Mouse (Mus musculus) limb, embryonic 13.5 days (tissue): Measurements from ENCODE around the gene Ccno. TPM values are rescaled to one million over a fixed set of nuclear protein-coding genes. Genes with fewer than 3 reads are reported as not detected.

Experiments used
- ATAC-seq: fragments of 200-750 bp; cut with Nextera tagmentation; 2 replicates; pipeline ENCODE4 v1.8.0; 2017; ENCODE audit warnings: low read depth, moderate number of reproducible peaks, moderate TSS enrichment; ENCODE audit not compliant: low FRiP score
- H3K27ac ChIP-seq: fragments of 300-500 bp; sonication (generic); 2 replicates; pipeline ENCODE4 v1.5.1; 2015; ENCODE audit warnings: inconsistent platforms, mild to moderate bottlenecking, moderate library complexity
- H3K27me3 ChIP-seq: fragments of 300-500 bp; sonication (generic); 2 replicates; pipeline ENCODE4 v1.6.1; 2015; ENCODE audit warnings: mild to moderate bottlenecking, inconsistent platforms
- H3K36me3 ChIP-seq: fragments of 300-500 bp; sonication (generic); 2 replicates; pipeline ENCODE4 v1.6.1; 2015; ENCODE audit warnings: inconsistent platforms, mild to moderate bottlenecking, moderate library complexity
- H3K4me1 ChIP-seq: fragments of 300-500 bp; sonication (generic); 2 replicates; pipeline ENCODE4 v1.6.1; 2015; ENCODE audit warnings: inconsistent platforms
- H3K4me2 ChIP-seq: fragments of 300-500 bp; sonication (generic); replicated peaks from 2 replicates; pipeline ENCODE4 v1.6.1; 2015; ENCODE audit warnings: inconsistent platforms, mild to moderate bottlenecking, moderate library complexity
- H3K4me3 ChIP-seq: fragments of 300-500 bp; sonication (generic); 2 replicates; pipeline ENCODE4 v1.5.1; 2015; ENCODE audit warnings: moderate library complexity, mild to moderate bottlenecking, inconsistent platforms
- H3K9ac ChIP-seq: fragments of 300-500 bp; sonication (generic); 2 replicates; pipeline ENCODE4 v1.6.1; 2015; ENCODE audit warnings: mild to moderate bottlenecking, inconsistent platforms
- H3K9me3 ChIP-seq: fragments of 300-500 bp; sonication (generic); 2 replicates; pipeline ENCODE4 v1.6.1; 2016; ENCODE audit warnings: inconsistent platforms
- WGBS: fragments of 180-500 bp; shearing (Covaris S2); methylation state at CpG from one replicate; pipeline ENCODE4 v1.1.7; 2015; 5-methylcytosine and 5-hydroxymethylcytosine counted together
- polyA plus RNA-seq: library from polyadenylated mRNA; unstranded; fragments of >200 nt; fragmentation: Nextera tagmentation; extraction: Ambion mirVana; gene quantifications from 2 replicates; pipeline ENCODE4 v1.2.1, GENCODE M21; 2015

The Ccno gene
- polyA plus RNA-seq = 0.23 and 0.29 TPM in 2 replicates

GRCm38 (mm10) chr13:112987532-112987943 lies at the start of gene Ccno:
Ccno (plus strand) TSS chr13:112987802.
- Histone ChIP-seq H3K9ac (peak within 1 kb of the TSS; percentile 69), H3K27me3 (peaks cover 73% of the 10 kb centered on the region), H3K27ac (no peak within 1 kb of the TSS), H3K9me3 (no peaks in the 10 kb centered on the region), H3K36me3 (no peaks in the 10 kb centered on the region), H3K4me2 (peak within 1 kb of the TSS; percentile 94), H3K4me1 (peaks cover 46% of the 10 kb centered on the region), H3K4me3 (peak within 1 kb of the TSS; percentile 56)
- 0% methylated on average over 44 of the region's 47 CpGs for WGBS
- peak; percentile 98 for ATAC-seq

DNA sequence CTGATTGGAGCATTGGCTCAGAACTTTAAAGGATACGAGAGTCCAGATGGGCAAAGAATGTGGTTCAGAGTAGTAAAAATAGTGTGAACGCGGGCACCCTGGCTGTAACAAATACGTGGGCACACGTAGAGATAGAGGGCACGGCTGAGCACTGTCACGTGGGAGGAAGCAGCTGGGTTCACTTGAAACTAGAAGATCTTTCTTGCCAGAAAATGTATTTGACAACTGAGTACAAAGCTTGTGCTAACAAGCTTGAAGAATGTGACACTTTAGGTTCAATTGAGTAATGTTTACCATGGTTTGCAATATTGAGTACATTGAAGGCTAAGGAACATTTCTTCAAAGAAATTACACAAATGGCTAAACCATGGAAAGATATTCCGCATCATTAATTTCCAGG lies 49.5 kb upstream of the Ccno start:
- H3K9ac ChIP-seq = no peak overlapping the region
- no peak for ATAC-seq
- H3K36me3 ChIP-seq = peaks cover 75% of the 10 kb centered on the region
- no peaks in the 10 kb centered on the region for H3K27me3 ChIP-seq
- no peak overlapping the region for H3K4me3 ChIP-seq
- no peak overlapping the region for H3K27ac ChIP-seq
- WGBS = 92% methylated on average over 8 of the region's 8 CpGs
- no peak overlapping the region for H3K4me2 ChIP-seq
- no peaks in the 10 kb centered on the region for H3K9me3 ChIP-seq
- H3K4me1 ChIP-seq = no peaks in the 10 kb centered on the region

- H3K4me1 ChIP-seq = no peaks in the 10 kb centered on the region
- no peak overlapping the region for H3K4me3 ChIP-seq
- no peaks in the 10 kb centered on the region for H3K9me3 ChIP-seq
- no peak overlapping the region for H3K4me2 ChIP-seq
- H3K36me3 ChIP-seq = peaks cover 85% of the 10 kb centered on the region
- no peaks in the 10 kb centered on the region for H3K27me3 ChIP-seq
- no peak overlapping the region for H3K9ac ChIP-seq
- 55% methylated on average over 15 of the region's 15 CpGs for WGBS
- H3K27ac ChIP-seq = no peak overlapping the region
- no peak for ATAC-seq
These were observed 45.7 kb upstream of the Ccno start for GRCm38 (mm10) chr13:112941879-112942330.

DNA sequence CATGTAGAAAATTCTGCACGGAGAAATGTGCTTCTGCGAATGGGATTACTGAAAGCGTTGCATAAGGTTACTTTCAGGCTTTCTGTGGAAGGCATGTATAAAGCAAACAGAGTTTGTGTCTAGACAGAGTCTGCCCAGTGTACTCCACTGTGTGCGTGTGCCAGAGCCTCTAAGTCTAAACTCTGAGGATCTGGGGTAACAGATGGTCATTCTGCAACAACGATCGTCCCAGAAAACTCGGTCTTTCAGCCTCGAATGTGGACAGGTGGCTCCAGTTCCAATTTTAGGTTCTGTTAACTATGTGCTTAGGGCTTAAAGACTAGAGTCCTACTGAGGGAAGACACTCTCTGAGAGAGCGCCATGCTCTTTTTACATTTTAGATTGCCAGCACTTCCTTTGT lies 42.3 kb upstream of the Ccno start:
- Histone ChIP-seq H3K27ac (no peak overlapping the region), H3K9me3 (no peaks in the 10 kb centered on the region), H3K27me3 (no peaks in the 10 kb centered on the region), H3K4me2 (no peak overlapping the region), H3K4me3 (no peak overlapping the region), H3K36me3 (peaks cover 87% of the 10 kb centered on the region), H3K9ac (no peak overlapping the region), H3K4me1 (no peaks in the 10 kb centered on the region)
- no peak for ATAC-seq
- 94% methylated on average over 9 of the region's 9 CpGs for WGBS

DNA sequence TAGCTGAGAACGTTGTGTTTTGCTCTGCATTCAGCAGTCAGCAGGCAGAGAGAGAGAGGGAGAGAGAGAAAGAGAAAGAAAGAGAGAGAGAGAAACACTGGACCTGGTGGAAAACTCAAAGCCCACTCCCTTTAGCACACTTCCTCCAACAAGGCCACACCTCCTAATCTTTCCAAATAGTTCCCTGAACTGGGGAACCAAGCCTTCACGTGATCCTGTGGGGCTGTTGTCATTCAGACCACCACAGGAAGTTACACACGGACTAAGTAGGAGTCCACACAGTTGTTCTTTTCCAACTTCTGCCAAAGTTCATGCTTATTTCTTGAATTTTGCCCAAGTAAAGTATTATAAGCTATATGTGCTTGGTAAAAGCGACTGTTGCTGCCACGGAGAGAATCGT lies 41.7 kb upstream of the Ccno start:
- no peaks in the 10 kb centered on the region for H3K4me1 ChIP-seq
- ATAC-seq = no peak
- no peak overlapping the region for H3K27ac ChIP-seq
- WGBS = 89% methylated on average over 6 of the region's 6 CpGs
- no peak overlapping the region for H3K4me3 ChIP-seq
- H3K9me3 ChIP-seq = no peaks in the 10 kb centered on the region
- peaks cover 88% of the 10 kb centered on the region for H3K36me3 ChIP-seq
- H3K4me2 ChIP-seq = no peak overlapping the region
- H3K9ac ChIP-seq = no peak overlapping the region
- H3K27me3 ChIP-seq = no peaks in the 10 kb centered on the region

- H3K9ac ChIP-seq = no peak overlapping the region
- H3K27me3 ChIP-seq = no peaks in the 10 kb centered on the region
- peaks cover 87% of the 10 kb centered on the region for H3K36me3 ChIP-seq
- no peaks in the 10 kb centered on the region for H3K9me3 ChIP-seq
- H3K4me2 ChIP-seq = no peak overlapping the region
- no peak overlapping the region for H3K4me3 ChIP-seq
- no peak for ATAC-seq
- WGBS = 92% methylated on average over 8 of the region's 8 CpGs
- no peaks in the 10 kb centered on the region for H3K4me1 ChIP-seq
- H3K27ac ChIP-seq = no peak overlapping the region
These were observed 33.5 kb upstream of the Ccno start for GRCm38 (mm10) chr13:112954067-112954466.

DNA sequence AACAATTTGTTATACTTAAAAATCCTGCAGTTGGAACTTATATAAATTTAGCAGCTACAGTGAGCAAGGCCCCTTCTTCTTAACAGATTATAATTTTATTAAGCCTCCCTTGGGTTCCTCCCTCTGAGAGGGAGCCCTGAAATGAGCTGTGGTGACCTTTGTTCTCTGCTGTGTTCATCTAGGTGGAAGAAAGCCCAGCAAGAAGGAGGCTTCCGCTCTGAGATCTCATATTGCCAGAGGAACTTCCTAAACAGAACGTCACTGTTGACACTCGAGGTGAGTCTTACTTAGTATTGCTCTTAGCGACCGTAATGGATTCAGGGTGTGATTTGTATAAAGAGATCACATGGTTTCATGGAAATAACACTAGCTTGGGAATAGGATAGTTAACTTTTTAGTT lies 24.5 kb upstream of the Ccno start:
- H3K36me3 ChIP-seq = peaks cover 81% of the 10 kb centered on the region
- H3K27me3 ChIP-seq = no peaks in the 10 kb centered on the region

GRCm38 (mm10) chr13:112964421-112964820 lies 23.2 kb upstream of the Ccno start:
- Histone ChIP-seq H3K27me3 (no peaks in the 10 kb centered on the region), H3K36me3 (peaks cover 82% of the 10 kb centered on the region), H3K4me1 (no peaks in the 10 kb centered on the region), H3K27ac (no peak overlapping the region), H3K9me3 (no peaks in the 10 kb centered on the region), H3K9ac (no peak overlapping the region), H3K4me2 (no peak overlapping the region), H3K4me3 (no peak overlapping the region)
- 91% methylated on average over 12 of the region's 12 CpGs for WGBS
- no peak for ATAC-seq

More for the DNA sequence above, 24.5 kb upstream of the Ccno start:
- H3K9ac ChIP-seq = no peak overlapping the region
- H3K4me3 ChIP-seq = no peak overlapping the region
- H3K4me1 ChIP-seq = no peaks in the 10 kb centered on the region
- no peaks in the 10 kb centered on the region for H3K9me3 ChIP-seq
- no peak overlapping the region for H3K27ac ChIP-seq
- no peak for ATAC-seq
- H3K4me2 ChIP-seq = no peak overlapping the region
- WGBS = 81% methylated on average over 5 of the region's 5 CpGs

DNA sequence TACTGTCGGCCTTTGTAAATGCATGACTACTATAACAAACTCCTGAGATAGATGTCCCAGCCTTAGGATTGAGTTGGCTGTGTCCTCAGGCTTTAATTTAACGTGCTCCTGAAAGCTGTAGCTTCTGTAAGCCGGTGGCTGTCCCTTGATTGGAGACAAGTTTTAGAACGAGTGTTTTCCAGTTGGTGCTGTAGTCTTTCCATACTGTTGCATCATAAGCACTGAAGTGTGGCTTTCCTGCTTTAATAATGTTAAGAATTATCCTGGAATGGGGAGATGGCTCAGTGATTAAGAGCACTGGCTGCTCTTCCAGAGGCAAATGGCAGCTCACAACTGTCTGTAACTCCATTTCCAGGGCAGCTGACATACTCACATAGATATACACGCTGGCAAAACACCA lies 20.3 kb upstream of the Ccno start:
- 89% methylated on average over 5 of the region's 5 CpGs for WGBS
- H3K36me3 ChIP-seq = peaks cover 64% of the 10 kb centered on the region
- H3K27ac ChIP-seq = no peak overlapping the region
- no peaks in the 10 kb centered on the region for H3K4me1 ChIP-seq
- H3K4me2 ChIP-seq = no peak overlapping the region
- H3K4me3 ChIP-seq = no peak overlapping the region
- no peaks in the 10 kb centered on the region for H3K9me3 ChIP-seq
- H3K27me3 ChIP-seq = no peaks in the 10 kb centered on the region
- ATAC-seq = no peak
- no peak overlapping the region for H3K9ac ChIP-seq

DNA sequence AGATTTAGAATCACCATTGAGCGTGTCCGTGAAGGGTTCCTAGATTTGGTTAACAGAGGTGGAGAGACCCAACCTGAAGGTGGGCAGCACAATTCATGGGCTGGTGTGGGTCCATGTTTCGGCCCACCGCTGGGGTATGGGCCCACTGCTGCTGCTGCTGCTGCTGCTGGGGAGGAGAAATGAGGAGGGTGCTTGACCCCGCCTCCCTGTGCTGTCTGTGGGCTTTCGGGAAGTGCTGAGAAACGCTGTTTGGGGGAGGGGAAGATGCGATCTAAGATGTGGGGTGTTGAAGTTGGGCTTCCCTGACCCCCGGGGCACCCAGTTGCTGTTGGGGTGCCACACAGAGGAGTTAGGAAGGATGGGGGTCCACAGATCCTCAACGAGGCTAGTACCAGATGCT lies 10.9 kb upstream of the Ccno start:
- Histone ChIP-seq H3K9me3 (no peaks in the 10 kb centered on the region), H3K27me3 (peaks cover 23% of the 10 kb centered on the region), H3K9ac (no peak overlapping the region; the same call in 1 of the 2 replicates), H3K4me1 (peaks cover 4% of the 10 kb centered on the region; the same call in 1 of the 2 replicates), H3K27ac (no peak overlapping the region), H3K4me2 (peak overlapping the region; percentile 50), H3K36me3 (no peaks in the 10 kb centered on the region), H3K4me3 (no peak overlapping the region)
- WGBS = 38% methylated on average over 10 of the region's 10 CpGs
- ATAC-seq = no peak

DNA sequence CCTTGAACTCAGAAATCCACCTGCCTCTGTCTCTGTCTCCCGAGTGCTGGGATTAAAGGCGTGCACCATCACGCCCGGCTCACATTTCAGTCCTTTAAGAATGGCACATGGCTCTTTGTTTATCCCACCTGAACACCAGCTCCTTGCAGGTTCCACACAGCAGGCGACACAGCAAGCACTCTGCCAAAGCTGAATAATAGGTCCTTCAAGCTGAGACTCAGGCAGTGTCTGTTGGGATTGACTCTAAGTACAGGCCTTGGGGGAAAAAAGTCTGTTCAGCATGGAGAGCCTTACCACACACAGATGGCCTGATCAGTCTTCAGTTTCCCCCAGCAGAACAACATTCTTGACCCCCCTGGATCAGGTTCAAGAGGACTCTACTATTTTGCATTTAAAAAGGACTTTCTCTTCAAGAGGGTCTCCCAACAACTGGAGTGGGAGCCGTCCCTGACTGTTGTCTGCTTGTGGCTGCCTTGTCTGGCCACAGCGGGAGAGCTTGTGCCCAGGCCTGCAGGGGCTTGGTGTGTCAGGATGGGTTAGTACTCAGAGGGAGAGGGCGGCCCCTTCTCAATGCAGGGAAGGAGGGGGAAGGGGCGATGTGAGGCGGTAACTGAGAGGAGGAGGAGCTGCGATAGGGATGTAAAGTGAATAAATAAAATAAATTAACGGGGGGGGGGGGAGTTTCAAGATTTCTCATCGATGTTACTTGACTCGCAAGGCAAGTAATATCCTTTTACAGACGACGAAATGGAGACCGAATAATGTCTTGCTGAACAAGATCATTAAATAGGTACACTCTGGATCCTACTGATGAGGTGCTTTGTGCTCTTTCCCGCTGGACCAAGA lies 1.8 kb upstream of the Ccno start:
- Histone ChIP-seq H3K4me2 (peak overlapping the region; percentile 94; the same call in 1 of the 2 replicates), H3K27me3 (peaks cover 62% of the 10 kb centered on the region), H3K4me3 (peak overlapping the region; percentile 56; the same call in 1 of the 2 replicates), H3K27ac (no peak overlapping the region), H3K9ac (no peak overlapping the region), H3K9me3 (no peaks in the 10 kb centered on the region), H3K36me3 (no peaks in the 10 kb centered on the region), H3K4me1 (peaks cover 46% of the 10 kb centered on the region)
- ATAC-seq = no peak
- 7% methylated on average over 17 of the region's 18 CpGs for WGBS

- Histone ChIP-seq H3K27me3 (peaks cover 69% of the 10 kb centered on the region), H3K9ac (no peak overlapping the region), H3K36me3 (no peaks in the 10 kb centered on the region), H3K4me2 (peak overlapping the region; percentile 94), H3K27ac (no peak overlapping the region), H3K4me3 (peak overlapping the region; percentile 56), H3K9me3 (no peaks in the 10 kb centered on the region), H3K4me1 (peaks cover 46% of the 10 kb centered on the region)
- ATAC-seq = no peak
- WGBS = under 1% methylated on average over 17 of the region's 17 CpGs
These were observed 1.1 kb upstream of the Ccno start for GRCm38 (mm10) chr13:112986451-112986950.
